Mouse (Mus musculus) liver, embryonic 14.5 days (tissue): ENCODE measurements around the gene Elovl5. TPM values are rescaled to one million over a fixed set of nuclear protein-coding genes. Genes with fewer than 3 reads are reported as not detected.

ENCODE experiments used
- ATAC-seq: fragments of 200-750 bp; cut with Nextera tagmentation; 2 replicates; pipeline ENCODE4 v1.8.0; 2017; ENCODE audit warnings: moderate number of reproducible peaks, mild to moderate bottlenecking, moderate library complexity; ENCODE audit not compliant: insufficient read depth
- DNase-seq, 3 experiments: peaks; one replicate each; pipeline ENCODE4 v3.0.0-alpha.2; 2012 to 2013; ENCODE audit warnings: low read depth in 3 of 3, low spot score in 3 of 3
- H3K27ac ChIP-seq: fragments of 300-500 bp; sonication (generic); 2 replicates; pipeline ENCODE4 v1.5.1; 2014; ENCODE audit warnings: moderate library complexity, mild to moderate bottlenecking, control low read depth, inconsistent platforms
- H3K27me3 ChIP-seq: fragments of 300-500 bp; sonication (generic); 2 replicates; pipeline ENCODE4 v1.6.1; 2014; ENCODE audit warnings: mild to moderate bottlenecking, low read length, moderate library complexity; ENCODE audit not compliant: control insufficient read depth, insufficient read depth
- H3K36me3 ChIP-seq: fragments of 300-500 bp; sonication (generic); replicated peaks from 2 replicates; pipeline ENCODE4 v1.6.1; 2014; ENCODE audit warnings: low read depth; ENCODE audit not compliant: control insufficient read depth, insufficient read depth
- H3K4me1 ChIP-seq, 2 experiments: fragments of 200-500 bp in 1 of 2; fragments of 300-500 bp in 1 of 2; sonication (generic) in 1 of 2; replicated peaks; 2 replicates each; pipeline ENCODE4 v1.6.1; 2012 to 2014; ENCODE audit warnings: antibody characterized with exemption in 1 of 2, inconsistent platforms in 1 of 2, low read length in 1 of 2; ENCODE audit not compliant: control insufficient read depth in 2 of 2, insufficient read depth in 2 of 2
- H3K4me2 ChIP-seq: fragments of 300-500 bp; sonication (generic); 2 replicates; pipeline ENCODE4 v1.6.1; 2014; ENCODE audit warnings: low read depth, mild to moderate bottlenecking, control low read depth, moderate library complexity
- H3K4me3 ChIP-seq, 2 experiments: fragments of 200-500 bp in 1 of 2; fragments of 300-500 bp in 1 of 2; sonication (generic) in 1 of 2; 2 replicates each; pipeline ENCODE4 v1.5.1; 2012 to 2014; ENCODE audit warnings: low read depth in 2 of 2, low read length in 2 of 2, mild to moderate bottlenecking in 2 of 2, control low read depth in 1 of 2, inconsistent platforms in 1 of 2, moderate library complexity in 1 of 2; ENCODE audit not compliant: insufficient read depth in 1 of 2
- H3K9ac ChIP-seq: fragments of 300-500 bp; sonication (generic); replicated peaks from 2 replicates; pipeline ENCODE4 v1.6.1; 2014; ENCODE audit warnings: mild to moderate bottlenecking, control low read depth, moderate library complexity
- H3K9me3 ChIP-seq: fragments of 300-500 bp; sonication (generic); 2 replicates; pipeline ENCODE4 v1.6.1; 2016; ENCODE audit warnings: low read length, mixed read lengths; ENCODE audit not compliant: control insufficient read depth
- CTCF ChIP-seq: IDR thresholded peaks from 2 replicates; pipeline ENCODE4 v1.5.1; 2016; ENCODE audit warnings: antibody characterized with exemption, low read depth, control low read depth
- EP300 ChIP-seq: IDR thresholded peaks from 2 replicates; pipeline ENCODE4 v1.6.1; 2016; ENCODE audit warnings: antibody characterized with exemption, low read depth
- WGBS: fragments of 180-500 bp; shearing (Covaris S2); extraction: QIAGEN DNeasy Blood & Tissue Kit; methylation state at CpG from one replicate; pipeline ENCODE4 v1.1.7; 2014; ENCODE audit not compliant: insufficient replicate concordance; 5-methylcytosine and 5-hydroxymethylcytosine counted together
- polyA plus RNA-seq, 2 experiments: library from polyadenylated mRNA; depleted of rRNA in 1 of 2; stranded (reverse) in 1 of 2; unstranded in 1 of 2; fragments of >200 nt; fragmentation: Nextera tagmentation in 1 of 2; extraction: Ambion mirVana in 1 of 2; gene quantifications; 2 replicates each; pipeline versions ENCODE4 v1.2.1 to v1.2.3; 2012 to 2014

The Elovl5 gene
- polyA plus RNA-seq, 2 experiments = 10.5 to 19.3 TPM

- H3K4me1 ChIP-seq = peaks cover 0 to under 1% of the 10 kb centered on the region in 2 experiments; a peak in 1 of 4 replicates
- H3K27ac ChIP-seq = no peak overlapping the region
- no peak overlapping the region for H3K4me2 ChIP-seq
- H3K36me3 ChIP-seq = no peaks in the 10 kb centered on the region
- no peak for ATAC-seq
- no peaks in the 10 kb centered on the region for H3K27me3 ChIP-seq
- H3K9me3 ChIP-seq = no peaks in the 10 kb centered on the region
- no peak for TF ChIP-seq CTCF
- no peak for TF ChIP-seq EP300
- no peak overlapping the region for H3K9ac ChIP-seq
- DNase-seq = no peak
- no peak overlapping the region for H3K4me3 ChIP-seq
- 71% methylated on average over 15 of the region's 15 CpGs for WGBS
Measured at GRCm38 (mm10) chr9:78016288-78016687, 99.1 kb downstream of the Elovl5 start.

- H3K36me3 ChIP-seq = no peaks in the 10 kb centered on the region
- ATAC-seq = no peak
- TF ChIP-seq CTCF = no peak
- TF ChIP-seq EP300 = no peak
- peaks cover 0 to 10% of the 10 kb centered on the region in 2 experiments; a peak in 2 of 4 replicates for H3K4me1 ChIP-seq
- H3K9ac ChIP-seq = no peak overlapping the region
- H3K4me2 ChIP-seq = no peak overlapping the region
- no peak overlapping the region for H3K4me3 ChIP-seq
- no peaks in the 10 kb centered on the region for H3K9me3 ChIP-seq
- WGBS = 50% methylated on average over 9 of the region's 9 CpGs
- DNase-seq = no peak
- H3K27me3 ChIP-seq = no peaks in the 10 kb centered on the region
- H3K27ac ChIP-seq = no peak overlapping the region
Measured at GRCm38 (mm10) chr9:78021256-78021655, 104.1 kb downstream of the Elovl5 start.

GRCm38 (mm10) chr9:78022187-78022945 is 105.2 kb downstream of the Elovl5 start:
- no peak overlapping the region; the same call in 1 of the 2 replicates for H3K4me2 ChIP-seq
- no peaks in the 10 kb centered on the region for H3K9me3 ChIP-seq
- no peak overlapping the region for H3K27ac ChIP-seq
- TF ChIP-seq CTCF (no peak), EP300 (no peak)
- peaks cover 0 to 10% of the 10 kb centered on the region in 2 experiments; a peak in 2 of 4 replicates for H3K4me1 ChIP-seq
- no peak overlapping the region for H3K9ac ChIP-seq
- no peaks in the 10 kb centered on the region for H3K36me3 ChIP-seq
- ATAC-seq (peak; percentile 31; the same call in 1 of the 2 replicates), DNase-seq (no peak)
- 50% methylated on average over 8 of the region's 8 CpGs for WGBS
- H3K27me3 ChIP-seq = no peaks in the 10 kb centered on the region
- no peak overlapping the region for H3K4me3 ChIP-seq

GRCm38 (mm10) chr9:78024823-78025222 is 107.7 kb downstream of the Elovl5 start:
- H3K27ac ChIP-seq = no peak overlapping the region
- H3K9me3 ChIP-seq = no peaks in the 10 kb centered on the region
- WGBS = 13% methylated on average over 3 of the region's 3 CpGs
- no peak for DNase-seq
- H3K9ac ChIP-seq = no peak overlapping the region
- no peaks in the 10 kb centered on the region for H3K36me3 ChIP-seq
- no peak overlapping the region for H3K4me2 ChIP-seq
- H3K4me1 ChIP-seq = peaks cover 0 to 10% of the 10 kb centered on the region in 2 experiments; a peak in 2 of 4 replicates
- no peaks in the 10 kb centered on the region for H3K27me3 ChIP-seq
- ATAC-seq = no peak
- no peak overlapping the region for H3K4me3 ChIP-seq
- TF ChIP-seq EP300 (no peak), CTCF (peak; percentile 85)

- H3K4me1 ChIP-seq = peaks cover 0 to 4% of the 10 kb centered on the region in 2 experiments; a peak in 1 of 4 replicates
- H3K9me3 ChIP-seq = no peaks in the 10 kb centered on the region
- TF ChIP-seq CTCF = no peak
- TF ChIP-seq EP300 = no peak
- no peaks in the 10 kb centered on the region for H3K27me3 ChIP-seq
- no peak overlapping the region for H3K9ac ChIP-seq
- H3K27ac ChIP-seq = no peak overlapping the region
- H3K4me3 ChIP-seq = no peak overlapping the region
- DNase-seq (no peak), ATAC-seq (no peak)
- H3K36me3 ChIP-seq = no peaks in the 10 kb centered on the region
- 43% methylated on average over 3 of the region's 3 CpGs for WGBS
- H3K4me2 ChIP-seq = no peak overlapping the region
Measured at GRCm38 (mm10) chr9:78027099-78027498, 109.9 kb downstream of the Elovl5 start.
